Mouse (Mus musculus) heart, embryonic 10.5 days (tissue): ENCODE measurements around the gene Ntrk3. TPM values are rescaled to one million over a fixed set of nuclear protein-coding genes. Genes with fewer than 3 reads are reported as not detected.

Source experiments
- DNase-seq: peaks from one replicate; pipeline ENCODE4 v3.0.0-alpha.2; 2017; ENCODE audit warnings: low spot score
- H3K27ac ChIP-seq: fragments of 300-500 bp; sonication (generic); 2 replicates; pipeline ENCODE4 v1.5.1; 2016; ENCODE audit warnings: mild to moderate bottlenecking
- H3K27me3 ChIP-seq: fragments of 300-500 bp; sonication (generic); 2 replicates; pipeline ENCODE4 v1.6.1; 2016; ENCODE audit warnings: mild to moderate bottlenecking; ENCODE audit not compliant: poor library complexity, insufficient read depth, severe bottlenecking
- H3K36me3 ChIP-seq: fragments of 300-500 bp; sonication (generic); 2 replicates; pipeline ENCODE4 v1.6.1; 2016; ENCODE audit warnings: mild to moderate bottlenecking, moderate library complexity
- H3K4me1 ChIP-seq: fragments of 300-500 bp; sonication (generic); 2 replicates; pipeline ENCODE4 v1.6.1; 2016; ENCODE audit warnings: mild to moderate bottlenecking
- H3K4me3 ChIP-seq: fragments of 300-500 bp; sonication (generic); 2 replicates; pipeline ENCODE4 v1.5.1; 2016; ENCODE audit warnings: mild to moderate bottlenecking, moderate library complexity
- H3K9me3 ChIP-seq: fragments of 300-500 bp; sonication (generic); 2 replicates; pipeline ENCODE4 v1.6.1; 2016; ENCODE audit warnings: mild to moderate bottlenecking, moderate library complexity
- WGBS: fragments of 180-500 bp; shearing (Covaris S2); methylation state at CpG from one replicate; pipeline ENCODE4 v1.1.7; 2016; 5-methylcytosine and 5-hydroxymethylcytosine counted together
- polyA plus RNA-seq: library from polyadenylated mRNA; unstranded; fragments of >200 nt; fragmentation: Nextera tagmentation; extraction: Ambion mirVana; gene quantifications from 2 replicates; pipeline ENCODE4 v1.2.1, GENCODE M21; 2016

Ntrk3 gene
- polyA plus RNA-seq, 1 experiment from 2014 or later = 1.4 TPM

DNA sequence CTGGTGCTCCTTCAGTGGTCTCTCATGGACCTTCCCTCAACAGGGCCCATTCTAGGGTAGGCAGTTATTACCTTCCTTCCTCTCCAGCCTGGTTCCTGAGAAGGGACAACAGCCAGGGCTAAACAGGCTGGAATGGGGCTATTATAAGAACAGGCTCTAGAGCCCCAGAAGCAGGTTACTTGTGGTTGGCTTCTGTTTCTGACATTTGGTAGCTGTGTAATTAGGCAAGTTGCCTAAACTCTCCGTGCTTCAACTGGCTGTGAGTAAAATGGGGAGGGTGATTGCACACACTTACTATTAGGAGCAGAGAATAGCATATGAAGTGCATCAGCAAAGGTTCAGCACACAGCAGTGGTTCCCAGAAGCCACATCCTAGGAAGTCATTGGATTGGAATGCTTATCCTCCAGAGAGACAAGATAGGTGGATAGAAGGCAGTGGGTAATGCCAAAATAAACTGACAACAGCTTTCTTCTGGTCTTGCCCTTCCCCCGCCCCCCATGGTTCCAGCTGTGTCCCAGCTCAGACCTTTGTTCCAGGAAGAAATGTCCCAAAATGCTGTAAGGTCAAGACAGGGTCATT, 230.7 kb downstream of the Ntrk3 start:
- WGBS = 55% methylated on average over 2 of the region's 2 CpGs

DNA sequence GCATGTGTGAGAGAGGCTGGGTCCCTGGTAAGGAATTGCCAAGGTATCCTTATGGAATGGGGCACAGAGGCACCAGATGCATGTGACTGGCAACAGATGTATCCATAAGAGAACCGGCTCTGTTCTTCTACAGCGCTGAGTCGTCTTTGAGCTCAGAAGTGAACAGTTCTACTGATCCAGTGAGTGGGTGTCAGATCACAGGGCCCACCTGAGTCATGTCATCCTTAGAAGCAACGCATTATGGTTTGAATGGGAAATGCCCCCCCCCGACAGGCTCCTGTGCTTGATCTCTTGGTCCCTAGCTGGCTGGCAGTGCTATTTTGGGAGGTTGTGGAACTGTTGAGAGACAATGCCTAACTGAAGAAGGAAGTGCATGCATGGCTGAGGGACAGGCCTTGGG, 236.9 kb downstream of the Ntrk3 start:
- no peak overlapping the region for H3K4me3 ChIP-seq
- no peak for DNase-seq
- H3K27me3 ChIP-seq = no peaks in the 10 kb centered on the region
- no peaks in the 10 kb centered on the region for H3K9me3 ChIP-seq
- H3K4me1 ChIP-seq = no peaks in the 10 kb centered on the region
- H3K27ac ChIP-seq = no peak overlapping the region
- 74% methylated on average over 5 of the region's 5 CpGs for WGBS
- no peaks in the 10 kb centered on the region for H3K36me3 ChIP-seq

More for the DNA sequence above, 230.7 kb downstream of the Ntrk3 start:
- DNase-seq = no peak
- no peaks in the 10 kb centered on the region for H3K36me3 ChIP-seq
- H3K4me3 ChIP-seq = no peak overlapping the region
- no peaks in the 10 kb centered on the region for H3K9me3 ChIP-seq
- no peaks in the 10 kb centered on the region for H3K27me3 ChIP-seq
- H3K4me1 ChIP-seq = no peaks in the 10 kb centered on the region
- no peak overlapping the region for H3K27ac ChIP-seq

- Histone ChIP-seq H3K36me3 (no peaks in the 10 kb centered on the region), H3K4me3 (no peak overlapping the region), H3K27me3 (no peaks in the 10 kb centered on the region), H3K27ac (no peak overlapping the region), H3K4me1 (no peaks in the 10 kb centered on the region), H3K9me3 (no peaks in the 10 kb centered on the region)
- DNase-seq = no peak
- WGBS = 69% methylated on average over 1 of the region's 1 CpGs
These were observed 237.8 kb downstream of the Ntrk3 start for GRCm38 (mm10) chr7:78499970-78500369.

DNA sequence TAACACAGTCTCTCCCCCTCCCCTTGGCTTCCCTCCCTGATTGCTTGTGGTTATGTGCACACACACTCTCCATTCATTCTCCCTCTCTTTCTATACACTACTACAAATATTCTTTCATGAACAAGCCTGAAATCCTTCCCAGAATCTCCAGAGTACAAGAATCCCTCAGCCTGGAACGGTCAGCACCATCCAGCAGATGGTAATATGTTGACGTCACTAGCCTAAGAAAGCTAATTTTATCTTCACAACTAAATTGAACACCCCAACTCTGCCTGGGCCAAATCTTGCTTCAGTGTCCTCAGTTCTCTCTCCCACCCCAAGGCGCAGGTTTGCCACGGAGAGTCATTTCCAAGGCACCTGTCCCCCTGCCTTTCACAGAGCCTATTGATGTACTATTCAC, 239.5 kb downstream of the Ntrk3 start:
- H3K36me3 ChIP-seq = no peaks in the 10 kb centered on the region
- H3K27me3 ChIP-seq = no peaks in the 10 kb centered on the region
- no peaks in the 10 kb centered on the region for H3K4me1 ChIP-seq
- no peak overlapping the region for H3K27ac ChIP-seq
- H3K9me3 ChIP-seq = no peaks in the 10 kb centered on the region
- no peak overlapping the region for H3K4me3 ChIP-seq
- DNase-seq = no peak
- 83% methylated on average over 4 of the region's 4 CpGs for WGBS

- DNase-seq = no peak
- Histone ChIP-seq H3K9me3 (no peaks in the 10 kb centered on the region), H3K27me3 (no peaks in the 10 kb centered on the region), H3K27ac (no peak overlapping the region), H3K4me1 (no peaks in the 10 kb centered on the region), H3K4me3 (no peak overlapping the region), H3K36me3 (no peaks in the 10 kb centered on the region)
- WGBS = 46% methylated on average over 7 of the region's 7 CpGs
These were observed 240.0 kb downstream of the Ntrk3 start for GRCm38 (mm10) chr7:78497819-78498218.

GRCm38 (mm10) chr7:78493591-78493990, 244.2 kb downstream of the Ntrk3 start:
- Histone ChIP-seq H3K36me3 (no peaks in the 10 kb centered on the region), H3K4me1 (no peaks in the 10 kb centered on the region), H3K27me3 (no peaks in the 10 kb centered on the region), H3K27ac (no peak overlapping the region), H3K4me3 (no peak overlapping the region), H3K9me3 (no peaks in the 10 kb centered on the region)
- no peak for DNase-seq
- 90% methylated on average over 7 of the region's 7 CpGs for WGBS

GRCm38 (mm10) chr7:78491176-78491575, 246.6 kb downstream of the Ntrk3 start:
- DNase-seq = no peak
- no peaks in the 10 kb centered on the region for H3K36me3 ChIP-seq
- no peak overlapping the region for H3K27ac ChIP-seq
- no peak overlapping the region for H3K4me3 ChIP-seq
- H3K4me1 ChIP-seq = no peaks in the 10 kb centered on the region
- no peaks in the 10 kb centered on the region for H3K9me3 ChIP-seq
- H3K27me3 ChIP-seq = no peaks in the 10 kb centered on the region
- 60% methylated on average over 7 of the region's 7 CpGs for WGBS

DNA sequence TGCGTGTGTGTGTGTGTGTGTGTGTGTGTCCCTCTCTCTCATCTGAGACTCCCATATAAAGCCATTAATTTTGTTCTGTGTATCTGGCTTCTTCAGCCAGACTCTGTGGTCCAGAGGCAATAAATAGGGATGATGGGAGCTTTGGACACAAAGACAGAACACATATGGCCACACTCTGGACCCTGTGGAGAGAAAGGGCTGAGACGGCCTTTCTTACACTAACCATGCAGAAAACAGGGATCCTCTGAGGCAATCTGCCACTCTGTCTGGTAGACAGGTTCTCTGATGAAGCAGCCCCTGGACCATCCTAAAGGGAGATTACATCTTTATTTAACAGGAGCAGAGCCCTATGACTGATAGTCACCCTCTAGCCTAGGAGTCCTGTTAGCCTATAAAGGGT, 253.5 kb downstream of the Ntrk3 start:
- Histone ChIP-seq H3K4me3 (no peak overlapping the region), H3K36me3 (no peaks in the 10 kb centered on the region), H3K4me1 (no peaks in the 10 kb centered on the region), H3K27me3 (no peaks in the 10 kb centered on the region), H3K9me3 (no peaks in the 10 kb centered on the region), H3K27ac (no peak overlapping the region)
- DNase-seq = no peak
- 81% methylated on average over 2 of the region's 2 CpGs for WGBS

DNA sequence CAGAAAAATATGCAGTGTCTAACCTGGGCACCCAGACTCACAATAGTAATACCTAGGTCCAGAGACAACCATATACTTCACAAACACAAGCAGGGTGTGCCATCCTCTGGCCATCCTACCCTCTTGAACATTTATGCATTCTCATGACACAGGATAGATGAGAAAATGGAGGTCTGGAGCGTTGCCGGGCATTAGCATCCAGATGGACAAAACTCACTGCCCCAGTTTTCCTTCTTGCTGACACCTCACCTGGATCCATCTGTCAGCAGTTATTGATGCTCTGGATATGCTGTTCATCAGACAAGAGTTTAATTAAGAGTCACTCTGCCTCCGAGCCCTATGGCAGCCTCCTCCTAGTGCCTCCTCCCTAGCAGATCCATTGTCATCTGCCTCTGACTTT, 254.1 kb downstream of the Ntrk3 start:
- no peaks in the 10 kb centered on the region for H3K36me3 ChIP-seq

GRCm38 (mm10) chr7:78483061-78483460, 254.8 kb downstream of the Ntrk3 start:
- DNase-seq = no peak
- WGBS = 82% methylated on average over 2 of the region's 2 CpGs
- no peaks in the 10 kb centered on the region for H3K4me1 ChIP-seq
- H3K4me3 ChIP-seq = no peak overlapping the region
- H3K27me3 ChIP-seq = no peaks in the 10 kb centered on the region
- no peak overlapping the region for H3K27ac ChIP-seq
- H3K9me3 ChIP-seq = no peaks in the 10 kb centered on the region
- H3K36me3 ChIP-seq = no peaks in the 10 kb centered on the region

More for the DNA sequence above, 254.1 kb downstream of the Ntrk3 start:
- no peak overlapping the region for H3K4me3 ChIP-seq
- H3K27me3 ChIP-seq = no peaks in the 10 kb centered on the region
- H3K9me3 ChIP-seq = no peaks in the 10 kb centered on the region
- H3K27ac ChIP-seq = no peak overlapping the region
- no peaks in the 10 kb centered on the region for H3K4me1 ChIP-seq
- no peak for DNase-seq
- 87% methylated on average over 3 of the region's 3 CpGs for WGBS

DNA sequence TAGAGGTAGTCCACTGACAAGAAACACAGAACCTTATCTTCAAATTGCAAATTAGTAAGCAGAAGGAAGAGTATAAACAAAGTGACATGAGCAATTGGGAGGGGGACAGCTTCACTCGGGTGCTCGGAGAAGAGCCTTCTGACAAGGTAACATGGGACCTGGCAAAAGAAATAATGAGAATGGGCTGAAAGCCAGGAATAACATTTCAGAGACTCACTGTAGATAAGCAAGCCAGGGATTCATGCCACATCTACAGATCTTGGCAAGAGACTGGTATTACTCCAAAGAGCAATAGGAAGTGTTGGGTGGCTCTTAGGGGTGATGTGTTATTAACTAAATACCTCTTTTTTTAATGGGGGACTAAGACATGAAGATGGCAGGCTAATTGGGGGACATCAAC, 258.9 kb downstream of the Ntrk3 start:
- Histone ChIP-seq H3K9me3 (no peaks in the 10 kb centered on the region), H3K4me3 (no peak overlapping the region), H3K27me3 (no peaks in the 10 kb centered on the region), H3K36me3 (no peaks in the 10 kb centered on the region), H3K27ac (no peak overlapping the region), H3K4me1 (no peaks in the 10 kb centered on the region)
- DNase-seq = no peak
- WGBS = 78% methylated on average over 2 of the region's 2 CpGs

- DNase-seq = no peak
- no peaks in the 10 kb centered on the region for H3K36me3 ChIP-seq
- no peak overlapping the region for H3K27ac ChIP-seq
- no peaks in the 10 kb centered on the region for H3K4me1 ChIP-seq
- H3K27me3 ChIP-seq = no peaks in the 10 kb centered on the region
- WGBS = 74% methylated on average over 4 of the region's 4 CpGs
- no peaks in the 10 kb centered on the region for H3K9me3 ChIP-seq
- no peak overlapping the region for H3K4me3 ChIP-seq
These were observed 266.1 kb downstream of the Ntrk3 start for GRCm38 (mm10) chr7:78471755-78472154.

GRCm38 (mm10) chr7:78471270-78471669, 266.5 kb downstream of the Ntrk3 start:
- H3K27me3 ChIP-seq = no peaks in the 10 kb centered on the region
- no peaks in the 10 kb centered on the region for H3K9me3 ChIP-seq
- no peak overlapping the region for H3K4me3 ChIP-seq
- no peak for DNase-seq
- H3K4me1 ChIP-seq = no peaks in the 10 kb centered on the region
- 90% methylated on average over 1 of the region's 1 CpGs for WGBS
- no peaks in the 10 kb centered on the region for H3K36me3 ChIP-seq
- no peak overlapping the region for H3K27ac ChIP-seq

DNA sequence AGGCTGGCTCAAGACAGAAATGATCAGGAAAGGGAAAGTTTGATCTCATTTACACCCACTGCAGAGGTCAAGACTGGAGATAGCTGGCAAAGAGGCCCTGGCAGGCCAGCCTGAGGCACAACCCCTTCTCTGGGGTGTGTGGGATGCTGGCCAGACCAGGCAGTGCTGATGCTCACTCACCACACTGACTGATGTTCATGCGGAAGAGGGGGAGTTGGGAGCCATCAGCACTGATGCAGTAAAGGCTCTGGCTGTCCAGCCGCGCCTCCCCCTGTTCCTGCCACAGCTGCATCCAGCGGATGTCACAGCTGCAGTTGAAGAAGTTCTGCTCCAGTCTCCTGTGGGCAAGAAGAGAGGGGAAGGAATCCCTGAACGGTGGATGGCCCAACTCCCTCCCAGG, 275.2 kb downstream of the Ntrk3 start:
- no peaks in the 10 kb centered on the region for H3K4me1 ChIP-seq
- no peaks in the 10 kb centered on the region for H3K27me3 ChIP-seq
- H3K4me3 ChIP-seq = no peak overlapping the region
- no peak for DNase-seq
- 65% methylated on average over 5 of the region's 5 CpGs for WGBS
- H3K9me3 ChIP-seq = no peaks in the 10 kb centered on the region
- no peaks in the 10 kb centered on the region for H3K36me3 ChIP-seq
- no peak overlapping the region for H3K27ac ChIP-seq
